Mouse (Mus musculus): ENCODE measurements around the gene Gm10190. TPM values are rescaled to one million over a fixed set of nuclear protein-coding genes. Genes with fewer than 3 reads are reported as not detected.
A peak's percentile ranks its signal among the peaks of the same experiment; 100 is the strongest.

The Gm10190 gene
- total and polyA plus RNA-seq, 2 experiments from 2014 or later, result 3.9 TPM; not detected in 1

- ATAC-seq, result no peak
- no peak for DNase-seq
- no peak overlapping the region for H3K9ac ChIP-seq
- WGBS, result 28% methylated on average over 11 of the region's 11 CpGs
- no peaks in the 10 kb centered on the region for H3K4me1 ChIP-seq (ENCODE audit: insufficient read depth)
- H3K36me3 ChIP-seq (ENCODE audit: insufficient read depth), result no peaks in the 10 kb centered on the region
- no peak overlapping the region for H3K27ac ChIP-seq (ENCODE audit: low read depth, low read length)
- H3K27me3 ChIP-seq (ENCODE audit: insufficient read depth, low read length), result no peaks in the 10 kb centered on the region
- H3K9me3 ChIP-seq (ENCODE audit: low read length), result no peaks in the 10 kb centered on the region
- H3K4me2 ChIP-seq (ENCODE audit: low read depth), result no peak overlapping the region
- no peak for TF ChIP-seq CTCF (IDR thresholded peaks at IDR 0.05; ENCODE audit: low read depth)
- no peak overlapping the region for H3K4me3 ChIP-seq (ENCODE audit: low read depth, low read length)
Measured at GRCm38 (mm10) chr17:80346591-80347125, 26.7 kb downstream of the Gm10190 start.

DNA sequence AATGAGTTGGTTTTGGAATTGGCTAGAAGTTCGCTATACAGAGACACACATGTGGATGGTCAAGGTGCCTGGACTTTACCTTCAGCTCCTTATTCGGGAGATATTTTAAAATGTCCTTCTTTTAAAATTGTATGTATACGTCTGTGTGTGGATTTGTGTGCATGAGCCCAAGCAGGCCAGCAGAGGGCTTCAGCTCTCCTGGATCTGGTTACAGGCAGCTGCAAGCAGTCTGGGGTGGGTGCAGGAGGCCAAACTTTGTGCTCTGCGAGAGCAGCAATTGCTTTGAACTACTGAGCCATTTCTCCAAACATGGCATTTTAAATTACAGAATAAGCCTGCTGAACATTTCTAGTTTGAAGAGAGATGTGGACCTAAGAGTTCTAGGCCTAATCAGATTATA, 28.1 kb downstream of the Gm10190 start:
- Histone ChIP-seq H3K4me1 (ENCODE audit: insufficient read depth) (no peaks in the 10 kb centered on the region), H3K9ac (no peak overlapping the region), H3K4me3 (ENCODE audit: low read depth, low read length) (no peak overlapping the region), H3K9me3 (ENCODE audit: low read length) (no peaks in the 10 kb centered on the region), H3K4me2 (ENCODE audit: low read depth) (no peak overlapping the region), H3K27me3 (ENCODE audit: insufficient read depth, low read length) (no peaks in the 10 kb centered on the region), H3K36me3 (ENCODE audit: insufficient read depth) (no peaks in the 10 kb centered on the region), H3K27ac (ENCODE audit: low read depth, low read length) (no peak overlapping the region)
- peak; percentile 16 for DNase-seq
- 82% methylated on average over 4 of the region's 4 CpGs for WGBS
- peak; percentile 54 for TF ChIP-seq CTCF (IDR thresholded peaks at IDR 0.05; ENCODE audit: low read depth)
- peak; percentile 56; the same call in 1 of the 2 replicates for ATAC-seq

DNA sequence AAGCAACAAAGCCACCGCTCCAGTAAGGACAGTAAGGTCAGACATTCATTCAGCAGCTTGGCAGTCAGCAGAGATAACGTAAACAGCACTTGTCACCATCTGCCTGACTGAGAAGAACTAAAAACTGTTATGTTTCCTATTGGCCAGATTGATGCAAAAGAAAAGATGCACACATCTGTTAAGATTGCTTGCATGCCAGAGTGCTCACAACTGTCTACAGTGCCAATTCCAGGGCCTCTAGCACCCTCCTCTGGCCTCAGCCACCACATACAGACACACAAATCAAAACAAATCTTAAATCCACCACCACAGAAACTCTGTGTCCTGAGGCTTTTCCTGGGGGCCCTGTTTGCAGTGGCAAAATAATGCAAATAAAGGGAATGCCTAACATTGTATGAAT, 41.0 kb downstream of the Gm10190 start:
- Histone ChIP-seq H3K9ac (no peak overlapping the region), H3K36me3 (ENCODE audit: insufficient read depth) (no peaks in the 10 kb centered on the region), H3K27me3 (ENCODE audit: insufficient read depth, low read length) (no peaks in the 10 kb centered on the region), H3K4me1 (ENCODE audit: insufficient read depth) (no peaks in the 10 kb centered on the region), H3K9me3 (ENCODE audit: low read length) (no peaks in the 10 kb centered on the region), H3K4me3 (ENCODE audit: low read depth, low read length) (no peak overlapping the region), H3K27ac (ENCODE audit: low read depth, low read length) (no peak overlapping the region), H3K4me2 (ENCODE audit: low read depth) (no peak overlapping the region)
- WGBS, result 59% methylated on average over 2 of the region's 2 CpGs
- TF ChIP-seq CTCF (IDR thresholded peaks at IDR 0.05; ENCODE audit: low read depth), result peak; percentile 55
- DNase-seq (peak; percentile 39), ATAC-seq (peak; percentile 72)

- no peaks in the 10 kb centered on the region for H3K36me3 ChIP-seq (ENCODE audit: insufficient read depth)
- WGBS, result 67% methylated on average over 3 of the region's 3 CpGs
- no peak overlapping the region for H3K9ac ChIP-seq
- H3K4me3 ChIP-seq (ENCODE audit: low read depth, low read length), result no peak overlapping the region
- H3K4me2 ChIP-seq (ENCODE audit: low read depth), result no peak overlapping the region
- H3K27me3 ChIP-seq (ENCODE audit: insufficient read depth, low read length), result no peaks in the 10 kb centered on the region
- H3K9me3 ChIP-seq (ENCODE audit: low read length), result no peaks in the 10 kb centered on the region
- ATAC-seq (no peak), DNase-seq (no peak)
- no peak overlapping the region for H3K27ac ChIP-seq (ENCODE audit: low read depth, low read length)
- TF ChIP-seq CTCF (IDR thresholded peaks at IDR 0.05; ENCODE audit: low read depth), result no peak
- no peaks in the 10 kb centered on the region for H3K4me1 ChIP-seq (ENCODE audit: insufficient read depth)
Measured at GRCm38 (mm10) chr17:80326431-80326830, 46.9 kb downstream of the Gm10190 start.

DNA sequence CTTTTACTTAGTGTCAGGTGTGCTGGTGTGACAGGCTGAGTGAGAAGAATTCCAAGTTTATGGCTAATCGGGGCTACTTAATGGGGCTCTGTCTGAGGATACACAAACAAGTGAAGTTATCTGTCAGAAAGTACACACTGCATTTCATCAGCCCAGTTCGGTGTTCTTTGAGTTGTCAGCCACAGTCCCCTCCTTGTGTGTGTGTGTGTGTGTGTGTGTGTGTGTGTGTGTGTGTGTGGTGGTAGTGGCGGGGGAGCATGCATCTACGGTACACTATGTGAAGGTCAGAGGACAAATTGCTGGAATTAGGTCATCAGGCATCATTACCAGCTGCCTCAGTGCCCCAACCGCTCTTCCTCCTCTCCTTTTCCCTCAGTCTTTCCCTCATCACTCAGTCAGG, 47.9 kb downstream of the Gm10190 start:
- Histone ChIP-seq H3K36me3 (ENCODE audit: insufficient read depth) (no peaks in the 10 kb centered on the region), H3K9me3 (ENCODE audit: low read length) (no peaks in the 10 kb centered on the region), H3K4me2 (ENCODE audit: low read depth) (no peak overlapping the region), H3K27ac (ENCODE audit: low read depth, low read length) (no peak overlapping the region), H3K4me3 (ENCODE audit: low read depth, low read length) (no peak overlapping the region), H3K4me1 (ENCODE audit: insufficient read depth) (no peaks in the 10 kb centered on the region), H3K9ac (no peak overlapping the region), H3K27me3 (ENCODE audit: insufficient read depth, low read length) (no peaks in the 10 kb centered on the region)
- 86% methylated on average over 5 of the region's 5 CpGs for WGBS
- DNase-seq, result no peak
- no peak for TF ChIP-seq CTCF (IDR thresholded peaks at IDR 0.05; ENCODE audit: low read depth)
- ATAC-seq, result no peak

- H3K36me3 ChIP-seq (ENCODE audit: insufficient read depth), result no peaks in the 10 kb centered on the region
- DNase-seq (no peak), ATAC-seq (no peak)
- TF ChIP-seq CTCF (IDR thresholded peaks at IDR 0.05; ENCODE audit: low read depth), result no peak
- no peaks in the 10 kb centered on the region for H3K9me3 ChIP-seq (ENCODE audit: low read length)
- H3K27me3 ChIP-seq (ENCODE audit: insufficient read depth, low read length), result no peaks in the 10 kb centered on the region
- no peak overlapping the region for H3K9ac ChIP-seq
- no peak overlapping the region for H3K27ac ChIP-seq (ENCODE audit: low read depth, low read length)
- 88% methylated on average over 7 of the region's 7 CpGs for WGBS
- H3K4me3 ChIP-seq (ENCODE audit: low read depth, low read length), result no peak overlapping the region
- H3K4me1 ChIP-seq (ENCODE audit: insufficient read depth), result no peaks in the 10 kb centered on the region
- H3K4me2 ChIP-seq (ENCODE audit: low read depth), result no peak overlapping the region
Measured at GRCm38 (mm10) chr17:80324521-80324920, 48.8 kb downstream of the Gm10190 start.

DNA sequence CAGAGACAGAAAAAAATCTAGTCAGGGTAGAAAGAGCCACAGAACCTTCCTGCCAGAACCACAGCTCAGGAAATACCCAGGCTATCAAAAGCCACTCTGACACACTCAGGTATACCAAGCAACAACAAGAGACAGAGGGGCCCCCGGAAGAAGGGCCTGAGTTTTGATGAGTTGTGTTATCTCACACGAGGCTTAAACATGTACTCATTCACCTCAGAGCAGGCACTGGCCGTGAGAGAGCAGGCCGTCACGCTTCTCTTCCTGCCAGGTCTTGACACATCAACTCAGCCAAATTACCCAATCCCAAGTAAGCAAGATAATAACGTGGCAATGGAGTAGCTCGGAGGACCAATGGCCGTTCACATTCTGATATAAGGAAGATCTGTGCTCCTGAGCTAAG, 49.7 kb downstream of the Gm10190 start:
- TF ChIP-seq CTCF (IDR thresholded peaks at IDR 0.05; ENCODE audit: low read depth), result no peak
- Histone ChIP-seq H3K36me3 (ENCODE audit: insufficient read depth) (no peaks in the 10 kb centered on the region), H3K9me3 (ENCODE audit: low read length) (no peaks in the 10 kb centered on the region), H3K27ac (ENCODE audit: low read depth, low read length) (no peak overlapping the region), H3K4me2 (ENCODE audit: low read depth) (no peak overlapping the region), H3K4me1 (ENCODE audit: insufficient read depth) (no peaks in the 10 kb centered on the region), H3K9ac (no peak overlapping the region), H3K27me3 (ENCODE audit: insufficient read depth, low read length) (no peaks in the 10 kb centered on the region), H3K4me3 (ENCODE audit: low read depth, low read length) (no peak overlapping the region)
- DNase-seq (no peak), ATAC-seq (no peak)
- 86% methylated on average over 8 of the region's 8 CpGs for WGBS

Other genes starting within 250 kb of the Gm10190 start
- 2.0 and 2.2 TPM in 2 replicates for gene Galm, start 246.1 kb downstream of the Gm10190 start, total RNA-seq (2014; rRNA removed)
- 1.7 and 2.0 TPM in 2 replicates for gene Galm, start 246.1 kb downstream of the Gm10190 start, polyA plus RNA-seq (2015; fragmentation: Nextera tagmentation; extraction: Ambion mirVana)
- 228 and 253 TPM in 2 replicates for gene Srsf7, start 166.2 kb downstream of the Gm10190 start, total RNA-seq (2014; rRNA removed)
- gene Srsf7, start 166.2 kb downstream of the Gm10190 start, polyA plus RNA-seq (2015; fragmentation: Nextera tagmentation; extraction: Ambion mirVana), result 251 and 279 TPM in 2 replicates
- 0.15 and 0.43 TPM in 2 replicates for gene Ttc39d, start 166.1 kb downstream of the Gm10190 start, total RNA-seq (2014; rRNA removed)
- 0.05 and 0.19 TPM in 2 replicates for gene Ttc39d, start 166.1 kb downstream of the Gm10190 start, polyA plus RNA-seq (2015; fragmentation: Nextera tagmentation; extraction: Ambion mirVana)
- 13.9 and 14.0 TPM in 2 replicates for gene Gemin6, start 149.1 kb downstream of the Gm10190 start, total RNA-seq (2014; rRNA removed)
- 23.5 and 24.9 TPM in 2 replicates for gene Gemin6, start 149.1 kb downstream of the Gm10190 start, polyA plus RNA-seq (2015; fragmentation: Nextera tagmentation; extraction: Ambion mirVana)
- 26.4 and 33.2 TPM in 2 replicates for gene Morn2, start 83.3 kb downstream of the Gm10190 start, total RNA-seq (2014; rRNA removed)
- 42.2 and 47.8 TPM in 2 replicates for gene Morn2, start 83.3 kb downstream of the Gm10190 start, polyA plus RNA-seq (2015; fragmentation: Nextera tagmentation; extraction: Ambion mirVana)
- 72.1 and 72.4 TPM in 2 replicates for gene Dhx57, start 83.1 kb downstream of the Gm10190 start, total RNA-seq (2014; rRNA removed)
- gene Dhx57, start 83.1 kb downstream of the Gm10190 start, polyA plus RNA-seq (2015; fragmentation: Nextera tagmentation; extraction: Ambion mirVana), result 26.1 and 33.7 TPM in 2 replicates
- 1.5 and 6.2 TPM in 2 replicates for gene Arhgef33, start 66.1 kb downstream of the Gm10190 start, total RNA-seq (2014; rRNA removed)
- 1.6 and 1.8 TPM in 2 replicates for gene Arhgef33, start 66.1 kb downstream of the Gm10190 start, polyA plus RNA-seq (2015; fragmentation: Nextera tagmentation; extraction: Ambion mirVana)
- 20.9 and 29.3 TPM in 2 replicates for gene Sos1, start 106.9 kb upstream of the Gm10190 start, total RNA-seq (2014; rRNA removed)
- gene Sos1, start 106.9 kb upstream of the Gm10190 start, polyA plus RNA-seq (2015; fragmentation: Nextera tagmentation; extraction: Ambion mirVana), result 3.3 and 5.2 TPM in 2 replicates
- 8.6 and 9.6 TPM in 2 replicates for gene Cdkl4, start 204.3 kb upstream of the Gm10190 start, total RNA-seq (2014; rRNA removed)
- gene Cdkl4, start 204.3 kb upstream of the Gm10190 start, polyA plus RNA-seq (2015; fragmentation: Nextera tagmentation; extraction: Ambion mirVana), result 3.8 and 6.4 TPM in 2 replicates